Mouse (Mus musculus) myocyte (in vitro differentiated cells): ENCODE measurements around the gene Klc2. TPM values are rescaled to one million over a fixed set of nuclear protein-coding genes. Genes with fewer than 3 reads are reported as not detected.

Experiments used
- H3K27me3 ChIP-seq: one replicate; pipeline ENCODE4 v1.6.1; 2011; ENCODE audit not compliant: control insufficient read depth, insufficient read depth, insufficient read length
- H3K36me3 ChIP-seq: one replicate; pipeline ENCODE4 v1.6.1; 2011; ENCODE audit not compliant: control insufficient read depth, insufficient read depth
- H3K4me2 ChIP-seq: one replicate; pipeline ENCODE4 v1.6.1; 2011; ENCODE audit warnings: low read depth, control low read depth
- H3K4me3 ChIP-seq: one replicate; pipeline ENCODE4 v1.5.1; 2011; ENCODE audit warnings: mild to moderate bottlenecking, control low read depth, moderate library complexity
- H3K79me2 ChIP-seq: one replicate; pipeline ENCODE4 v1.6.1; 2011; ENCODE audit not compliant: control insufficient read depth, insufficient read depth
- H3ac ChIP-seq: one replicate; pipeline ENCODE4 v1.6.1; 2011; ENCODE audit not compliant: control insufficient read depth, insufficient read length
- CEBPB ChIP-seq: IDR thresholded peaks from 2 replicates; pipeline ENCODE4 v1.6.1; 2011; ENCODE audit warnings: mild to moderate bottlenecking, moderate library complexity; ENCODE audit not compliant: poor library complexity, insufficient read depth, severe bottlenecking
- E2F4 ChIP-seq: IDR thresholded peaks from one replicate; pipeline ENCODE4 v1.6.1; 2011; ENCODE audit warnings: mild to moderate bottlenecking, control low read depth, moderate library complexity; ENCODE audit not compliant: insufficient read depth
- MAX ChIP-seq: IDR thresholded peaks from one replicate; pipeline ENCODE4 v1.6.1; 2011; ENCODE audit warnings: low read depth, mild to moderate bottlenecking, control low read depth
- MYOD1 ChIP-seq, 3 experiments: IDR thresholded peaks; one replicate each; pipeline ENCODE4 v1.6.1; 2011; ENCODE audit warnings: control low read depth in 2 of 3, low read depth in 2 of 3, mild to moderate bottlenecking in 2 of 3, moderate library complexity in 1 of 3; ENCODE audit not compliant: insufficient read length in 2 of 3, control insufficient read depth in 1 of 3
- MYOG ChIP-seq, 3 experiments: IDR thresholded peaks; one replicate each; pipeline ENCODE4 v1.6.1; 2011; ENCODE audit warnings: control low read depth in 2 of 3, low read depth in 2 of 3, mild to moderate bottlenecking in 2 of 3; ENCODE audit not compliant: insufficient read length in 2 of 3, control insufficient read depth in 1 of 3, insufficient read depth in 1 of 3
- POLR2A ChIP-seq: IDR thresholded peaks from one replicate; pipeline ENCODE4 v1.6.1; 2011; ENCODE audit warnings: low read depth, mild to moderate bottlenecking, control low read depth, moderate library complexity; ENCODE audit not compliant: insufficient read length
- POLR2AphosphoS2 ChIP-seq: IDR thresholded peaks from one replicate; pipeline ENCODE4 v1.6.1; 2011; ENCODE audit warnings: low read depth, control low read depth; ENCODE audit not compliant: insufficient read length
- REST ChIP-seq: IDR thresholded peaks from one replicate; pipeline ENCODE4 v1.6.1; 2011; ENCODE audit warnings: mild to moderate bottlenecking, control low read depth, moderate library complexity; ENCODE audit not compliant: insufficient read depth, insufficient read length
- SRF ChIP-seq: IDR thresholded peaks from one replicate; pipeline ENCODE4 v1.6.1; 2011; ENCODE audit warnings: low read depth; ENCODE audit not compliant: control insufficient read depth, insufficient read length
- TCF12 ChIP-seq: IDR thresholded peaks from one replicate; pipeline ENCODE4 v1.6.1; 2011; ENCODE audit warnings: mild to moderate bottlenecking, control low read depth; ENCODE audit not compliant: poor library complexity, insufficient read depth, severe bottlenecking
- TCF3 ChIP-seq: IDR thresholded peaks from one replicate; pipeline ENCODE4 v1.6.1; 2011; ENCODE audit warnings: low read depth, control low read depth; ENCODE audit not compliant: insufficient read length
- USF1 ChIP-seq: IDR thresholded peaks from one replicate; pipeline ENCODE4 v1.6.1; 2011; ENCODE audit warnings: low read depth, mild to moderate bottlenecking, control low read depth, moderate library complexity
- polyA plus RNA-seq: library from polyadenylated mRNA; unstranded; fragments of >200 nt; fragmentation: generic; extraction: Trizol; gene quantifications from one replicate; pipeline ENCODE4 v1.2.1, GENCODE M21; 2012; ENCODE audit warnings: missing spikeins

Gene Klc2
- polyA plus RNA-seq, 1 experiment: 56.7 TPM

DNA sequence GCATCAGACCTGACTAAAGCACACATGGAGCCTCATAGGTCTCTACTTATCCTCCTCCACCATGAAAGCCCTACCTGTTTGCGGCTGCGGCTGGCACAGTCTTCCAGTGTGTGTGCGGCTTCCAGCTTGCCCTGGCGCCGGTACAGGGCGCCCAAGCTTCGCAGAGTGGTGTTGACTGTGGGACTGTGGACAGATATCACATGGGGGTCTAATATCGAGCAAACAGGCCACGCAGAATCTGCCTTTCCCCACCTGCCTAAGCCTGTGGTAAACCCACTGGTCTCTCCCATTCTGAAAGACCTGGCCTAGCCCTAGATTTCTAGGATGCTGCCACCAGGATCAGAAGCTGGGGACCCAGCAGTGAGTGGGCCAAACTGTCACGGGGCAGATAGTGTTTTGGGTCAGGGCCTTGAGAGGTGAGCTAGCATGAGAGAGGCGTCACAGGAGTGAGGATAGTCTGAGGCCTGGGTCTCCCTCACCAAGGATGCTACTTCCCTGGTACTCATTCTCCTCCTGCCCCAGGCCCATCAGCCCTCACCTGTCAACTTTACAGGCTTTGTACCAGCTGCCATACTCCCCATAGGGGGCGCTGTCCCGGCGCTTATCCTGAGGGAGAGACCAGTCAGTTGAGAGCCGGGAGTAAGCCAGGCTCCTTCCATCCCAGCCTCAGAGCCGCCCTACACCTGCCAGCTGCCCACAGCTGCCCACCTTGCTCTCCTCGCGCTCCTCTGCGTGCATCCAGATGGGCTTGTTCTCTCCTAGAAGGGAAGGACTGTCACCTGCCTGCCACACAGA is 8.5 kb downstream of the Klc2 start:
- Histone ChIP-seq H3ac (no peak overlapping the region), H3K4me3 (no peak overlapping the region), H3K79me2 (peaks cover 16% of the 10 kb centered on the region), H3K36me3 (peaks cover 8% of the 10 kb centered on the region), H3K27me3 (no peaks in the 10 kb centered on the region), H3K4me2 (no peak overlapping the region)
- no peak for TF ChIP-seq REST
- TF ChIP-seq CEBPB: no peak
- no peak for TF ChIP-seq SRF
- no peak for TF ChIP-seq POLR2A
- TF ChIP-seq USF1: no peak

GRCm38 (mm10) chr19:5108702-5109101 is 9.7 kb downstream of the Klc2 start:
- Histone ChIP-seq H3K4me3 (no peak overlapping the region), H3ac (no peak overlapping the region), H3K4me2 (no peak overlapping the region), H3K27me3 (no peaks in the 10 kb centered on the region), H3K36me3 (peaks cover 13% of the 10 kb centered on the region), H3K79me2 (peaks cover 16% of the 10 kb centered on the region)
- TF ChIP-seq MYOD1 (IDR thresholded peaks at IDR 0.05; ENCODE audit: control insufficient read depth in 1 of 3, insufficient read length in 2 of 3, low read depth in 2 of 3) (no peak), POLR2AphosphoS2 (no peak), MYOG (IDR thresholded peaks at IDR 0.05; ENCODE audit: control insufficient read depth in 1 of 3, insufficient read depth in 1 of 3, insufficient read length in 2 of 3, low read depth in 2 of 3) (no peak), USF1 (no peak), TCF12 (no peak), CEBPB (no peak), E2F4 (no peak), POLR2A (no peak), TCF3 (no peak), SRF (no peak), MAX (no peak), REST (no peak)

GRCm38 (mm10) chr19:5108271-5108575 is 10.1 kb downstream of the Klc2 start:
- TF ChIP-seq MAX (no peak), POLR2A (no peak)
- no peaks in the 10 kb centered on the region for H3K27me3 ChIP-seq
- H3K36me3 ChIP-seq: peaks cover 11% of the 10 kb centered on the region

DNA sequence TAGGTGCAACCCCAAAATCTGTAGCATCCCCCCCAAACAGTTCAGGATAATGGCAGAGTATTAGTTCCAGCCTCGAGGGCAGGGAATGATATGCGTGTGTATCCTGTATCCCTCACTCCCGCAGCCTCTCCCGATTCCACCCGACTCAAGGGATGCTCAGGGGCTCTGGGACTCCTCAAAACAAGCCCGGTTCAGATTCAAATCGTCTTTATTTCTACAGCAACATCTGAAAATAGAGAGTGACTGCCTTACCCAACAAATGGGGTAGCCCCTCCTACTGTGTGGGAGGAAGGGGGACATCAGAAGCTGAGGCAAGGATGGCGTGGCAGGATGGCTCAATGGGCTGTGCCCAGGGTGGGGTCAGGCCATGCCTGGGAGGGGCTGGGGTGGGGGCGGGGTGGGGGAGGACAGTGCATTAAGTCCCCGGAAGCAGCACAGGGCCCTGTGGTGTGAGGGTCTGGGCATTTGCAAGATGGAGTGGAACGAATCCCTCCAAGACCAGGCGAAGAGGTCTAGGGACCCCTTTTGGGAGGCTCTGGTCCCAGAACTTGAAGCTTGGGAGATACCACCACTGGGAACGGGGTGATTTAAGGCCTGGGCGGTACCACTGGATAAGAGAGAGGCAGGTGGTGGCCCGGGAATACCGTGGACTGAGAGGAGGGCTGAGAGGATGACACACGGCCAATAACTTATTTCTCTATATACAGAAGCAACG is 10.6 kb downstream of the Klc2 start:
- TF ChIP-seq SRF (no peak), MAX (no peak), POLR2AphosphoS2 (no peak), MYOG (IDR thresholded peaks at IDR 0.05; ENCODE audit: control insufficient read depth in 1 of 3, insufficient read depth in 1 of 3, insufficient read length in 2 of 3, low read depth in 2 of 3) (no peak), USF1 (no peak), MYOD1 (IDR thresholded peaks at IDR 0.05; ENCODE audit: control insufficient read depth in 1 of 3, insufficient read length in 2 of 3, low read depth in 2 of 3) (no peak), E2F4 (no peak), TCF3 (no peak), TCF12 (no peak), REST (no peak), CEBPB (no peak), POLR2A (no peak)
- no peak overlapping the region for H3K4me3 ChIP-seq
- H3K4me2 ChIP-seq: peak overlapping the region; percentile 70

More at GRCm38 (mm10) chr19:5108271-5108575, 10.1 kb downstream of the Klc2 start:
- Histone ChIP-seq H3K79me2 (peaks cover 16% of the 10 kb centered on the region), H3K4me3 (no peak overlapping the region), H3K4me2 (no peak overlapping the region), H3ac (no peak overlapping the region)

GRCm38 (mm10) chr19:5106731-5107191 is 11.6 kb downstream of the Klc2 start, which contains the start of gene Rab1b:
TSS of gene Rab1b (minus strand) at chr19:5107072.
- no peak for TF ChIP-seq MYOG (IDR thresholded peaks at IDR 0.05; ENCODE audit: control insufficient read depth in 1 of 3, insufficient read depth in 1 of 3, insufficient read length in 2 of 3, low read depth in 2 of 3)
- peak; percentile 87 for TF ChIP-seq POLR2AphosphoS2
- TF ChIP-seq POLR2A: peak; percentile 81
- Histone ChIP-seq H3K36me3 (peaks cover 19% of the 10 kb centered on the region), H3K4me2 (peak within 1 kb of the TSS; percentile 90), H3K4me3 (peak within 1 kb of the TSS; percentile 86), H3ac (peak within 1 kb of the TSS; percentile 22), H3K79me2 (peaks cover 16% of the 10 kb centered on the region), H3K27me3 (no peaks in the 10 kb centered on the region)

More for the DNA sequence above, 10.6 kb downstream of the Klc2 start:
- no peaks in the 10 kb centered on the region for H3K27me3 ChIP-seq
- H3ac ChIP-seq: no peak overlapping the region
- peaks cover 16% of the 10 kb centered on the region for H3K36me3 ChIP-seq
- peaks cover 16% of the 10 kb centered on the region for H3K79me2 ChIP-seq
